Mouse (Mus musculus) neural tube, embryonic 10.5 days (tissue): ENCODE results near the gene Slc45a1.

Experiments
- DNase-seq: peaks from one replicate; pipeline ENCODE4 v3.0.0-alpha.2; 2017; ENCODE audit warnings: low spot score; ENCODE audit errors: extremely low spot score

Slc45a1 gene

DNA sequence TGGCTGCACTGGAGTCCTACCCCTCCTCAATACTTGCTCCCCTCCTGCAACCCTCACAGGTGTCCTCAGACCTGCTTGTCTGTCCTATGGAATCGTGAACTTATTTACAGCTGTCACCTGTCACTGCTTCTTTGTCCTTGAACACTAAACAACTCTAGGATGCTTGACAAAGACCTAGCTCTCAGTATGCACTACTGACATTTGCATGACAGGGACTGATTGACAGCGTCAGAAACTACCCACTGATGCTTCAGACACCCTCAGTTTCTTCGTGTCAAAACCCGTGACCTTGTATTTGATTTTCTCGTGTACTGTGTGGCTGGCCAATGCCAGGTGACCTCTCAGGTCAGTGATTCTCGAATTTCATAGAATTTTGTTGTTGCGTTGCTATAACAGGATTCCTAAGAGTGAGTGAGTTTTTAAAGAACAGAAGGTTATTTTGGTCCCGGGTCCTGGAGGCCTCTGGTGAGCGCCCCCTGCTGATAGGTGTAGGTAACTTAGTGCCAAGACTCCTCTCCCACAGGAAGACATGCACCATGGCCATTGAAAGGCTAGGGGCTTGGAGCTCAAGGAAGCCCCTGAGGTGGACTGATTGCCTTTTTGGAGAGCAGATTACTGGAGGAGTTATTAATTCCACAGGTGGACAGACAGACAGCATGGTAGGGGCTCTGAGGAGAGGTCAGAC lies 8.1 kb upstream of the Slc45a1 start:
- DNase-seq, result no peak

DNA sequence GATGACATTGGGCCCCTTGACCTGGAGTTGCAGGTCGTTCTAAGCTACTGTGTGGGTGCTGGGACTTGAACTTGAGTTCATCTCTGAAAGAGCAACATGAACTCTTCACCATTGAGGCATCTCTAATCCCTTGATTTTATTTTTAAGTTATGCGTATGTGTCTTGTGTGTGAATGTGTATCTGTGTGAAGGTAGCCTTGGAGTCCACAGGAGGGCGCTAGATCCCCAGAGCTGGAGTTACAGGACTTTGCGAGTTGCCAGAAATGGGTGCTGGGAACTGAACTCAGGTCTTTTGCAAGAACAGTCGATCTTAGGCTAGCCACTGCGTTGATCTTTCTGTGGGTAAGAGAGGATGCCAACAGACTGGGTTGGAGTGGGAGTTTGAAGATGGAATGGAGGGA lies 4.5 kb upstream of the Slc45a1 start:
- no peak for DNase-seq

DNA sequence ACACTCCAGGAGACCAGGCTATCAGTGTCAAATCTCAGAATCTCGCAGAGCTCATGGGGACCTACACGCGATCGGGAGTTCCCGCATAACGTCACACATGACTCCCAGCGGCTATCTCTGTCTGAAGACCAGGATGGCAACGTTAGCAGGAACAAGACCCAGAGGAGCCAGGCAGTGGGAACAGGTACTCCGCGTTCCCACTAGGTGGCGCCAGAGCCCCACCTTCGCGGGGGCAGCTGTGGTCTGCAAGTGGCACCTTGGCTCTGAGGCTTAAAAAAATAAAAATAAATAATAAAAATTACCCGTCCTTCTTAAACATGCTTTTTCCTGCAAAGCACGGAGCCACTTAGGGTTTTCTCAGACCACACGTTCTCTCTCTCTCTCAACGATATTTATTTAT lies 4.0 kb upstream of the Slc45a1 start:
- peak; percentile 90 for DNase-seq

DNA sequence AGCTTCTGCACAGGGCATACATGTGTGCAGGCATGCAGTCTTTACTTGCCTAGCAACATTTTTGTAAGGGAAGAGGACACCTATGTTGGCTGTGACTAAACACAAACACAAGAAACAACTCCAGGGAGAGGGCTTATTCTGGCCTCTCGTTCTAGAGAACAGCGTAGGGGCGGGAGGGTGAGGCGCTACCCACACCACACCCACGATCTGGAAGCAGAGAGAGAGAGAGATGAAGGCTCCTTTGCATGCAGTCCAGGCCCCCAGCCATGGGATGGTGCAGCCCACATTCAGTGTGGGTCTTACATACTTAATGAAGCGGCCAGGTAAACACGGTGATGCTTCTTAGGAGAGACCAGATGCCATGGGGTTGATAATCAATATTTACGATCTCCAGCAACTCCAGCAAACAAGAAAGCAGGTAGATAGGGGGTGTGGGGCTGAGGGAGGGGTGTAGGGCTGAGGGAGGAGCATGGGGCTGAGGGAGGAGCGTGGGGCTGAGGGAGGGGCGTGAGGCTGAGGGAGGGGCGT lies 1.2 kb upstream of the Slc45a1 start:
- DNase-seq, result no peak

DNA sequence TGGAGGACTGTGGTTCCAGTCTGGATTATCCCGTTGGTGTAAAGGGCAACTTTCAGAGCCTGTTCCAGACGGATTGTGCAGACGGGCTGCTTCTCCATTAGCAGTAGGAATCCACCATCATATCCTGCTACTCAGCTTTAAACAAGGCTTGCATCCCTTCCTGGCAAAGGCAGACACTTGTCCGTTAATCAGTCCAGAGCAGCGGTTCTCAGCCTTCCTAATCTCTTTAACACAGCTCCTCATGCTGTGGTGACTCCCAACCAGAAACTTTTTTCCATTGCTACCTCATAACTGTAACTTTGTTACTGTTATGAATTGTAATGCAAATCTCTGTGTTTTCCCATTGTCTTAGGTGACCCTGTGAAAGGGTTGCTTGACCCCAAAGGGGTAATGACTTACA lies 2.6 kb downstream of the Slc45a1 start:
- no peak for DNase-seq

DNA sequence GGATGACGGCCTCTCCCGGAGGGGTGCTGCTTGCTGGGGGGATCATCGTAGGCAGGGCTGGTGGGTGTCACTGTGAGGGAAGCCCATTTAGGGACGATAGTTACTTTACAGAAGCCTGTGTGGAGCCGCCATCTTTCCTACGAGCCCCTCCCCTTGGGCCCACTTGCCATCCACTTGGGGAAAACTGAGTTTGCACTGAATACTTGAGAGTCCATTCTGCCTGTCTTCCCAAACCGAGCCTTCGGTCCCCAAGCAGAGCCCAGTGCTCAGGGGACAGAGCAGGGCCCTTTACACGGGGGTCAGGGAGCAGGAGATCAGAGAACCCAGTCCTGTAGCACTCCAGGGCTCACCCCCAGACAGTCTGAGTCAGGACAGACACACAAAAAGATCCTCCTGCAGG lies 7.7 kb downstream of the Slc45a1 start:
- no peak for DNase-seq

DNA sequence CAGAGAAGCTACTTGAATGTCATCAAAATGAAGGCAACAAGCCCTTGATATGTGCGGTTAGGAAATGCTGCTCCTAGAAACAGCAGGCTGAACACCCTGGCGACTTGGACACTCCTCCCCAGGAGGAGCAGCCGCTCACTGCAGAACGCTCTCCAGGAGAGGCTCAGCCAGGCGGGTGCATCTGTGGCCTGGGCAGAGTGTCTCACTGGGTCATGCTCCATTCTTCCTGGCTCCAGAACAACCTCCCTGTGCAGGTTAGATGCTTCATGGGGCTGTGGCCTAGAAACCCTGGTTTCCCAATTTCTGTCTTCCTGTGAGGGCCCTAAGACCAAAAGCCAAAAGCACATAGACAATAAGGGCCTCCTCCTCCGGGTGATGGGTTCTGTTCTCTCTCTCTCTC lies 15.3 kb downstream of the Slc45a1 start:
- DNase-seq, result no peak

DNA sequence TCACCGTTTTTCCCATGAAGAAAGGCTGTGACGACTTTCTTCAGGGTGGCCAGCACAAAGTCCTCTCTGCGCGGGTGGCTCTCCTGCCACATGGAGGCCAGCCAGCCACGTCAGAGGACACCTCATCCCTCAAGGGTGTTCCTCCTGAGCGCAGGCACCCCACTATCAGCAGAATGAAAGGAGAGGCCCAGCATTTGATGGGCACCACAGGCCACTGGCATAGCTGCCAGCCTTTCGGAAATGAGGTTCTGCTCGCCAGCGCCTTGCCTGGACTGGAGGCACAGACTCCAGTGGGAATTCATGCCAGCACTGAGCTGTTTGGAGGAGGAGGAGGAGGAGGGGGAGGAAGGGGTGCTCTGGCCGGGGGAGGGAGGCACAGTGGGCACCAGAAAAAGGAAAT lies 16.4 kb downstream of the Slc45a1 start:
- no peak for DNase-seq

DNA sequence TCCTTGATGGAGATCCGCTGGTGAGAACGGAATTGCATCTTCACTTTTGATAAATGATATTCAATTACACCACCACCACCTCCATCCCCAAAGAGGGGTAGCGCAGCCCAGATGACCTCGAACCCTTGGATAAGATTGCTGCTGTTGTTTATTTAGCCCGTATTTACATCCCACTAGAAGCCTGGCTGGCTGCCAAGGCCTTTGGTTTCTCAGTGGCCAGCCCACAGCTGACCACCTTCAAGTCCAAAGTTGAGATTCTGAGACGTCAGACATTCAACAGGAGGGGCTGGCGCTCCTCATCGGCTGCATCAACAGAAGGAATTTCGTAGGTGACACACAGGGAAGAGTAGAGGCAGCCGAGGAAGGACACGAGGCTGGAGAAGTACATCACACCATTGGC lies 22.7 kb downstream of the Slc45a1 start:
- no peak for DNase-seq

DNA sequence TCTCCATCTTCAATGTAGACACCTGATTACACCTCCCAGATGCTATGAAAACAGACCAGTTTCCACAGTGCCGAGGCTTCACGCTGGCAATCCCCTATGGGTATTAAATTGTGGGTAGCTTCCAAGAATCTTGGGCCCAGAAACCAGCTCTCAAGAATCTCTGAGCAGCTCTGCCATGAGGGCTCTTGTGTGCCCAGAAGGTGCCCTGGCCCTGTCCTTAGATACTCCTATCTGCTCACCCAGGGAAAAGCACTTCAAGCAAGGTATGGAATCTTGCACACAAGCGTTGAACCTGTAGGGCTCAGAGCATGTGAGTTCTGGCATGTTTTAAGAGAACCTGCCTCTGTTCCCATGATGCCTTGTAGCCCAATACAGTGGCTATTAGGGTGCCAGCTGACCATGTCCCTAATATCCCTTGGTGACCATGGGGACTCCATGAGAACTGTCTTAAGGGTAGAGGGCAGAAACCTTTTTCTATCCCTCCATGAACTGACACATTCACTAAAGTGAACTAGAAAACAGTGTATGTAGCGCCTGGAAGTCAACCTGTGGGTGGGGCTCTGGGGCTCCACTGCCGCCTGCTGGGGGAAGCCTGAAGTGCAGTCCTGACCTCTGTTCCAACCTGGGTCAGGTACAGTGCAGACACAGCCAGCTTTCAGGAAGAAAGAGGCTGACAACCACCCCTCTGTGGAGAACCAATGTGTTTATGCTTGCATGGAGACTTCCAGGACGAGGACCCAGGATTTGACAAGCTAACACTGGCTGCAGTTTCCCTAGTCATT lies 25.8 kb downstream of the Slc45a1 start:
- peak; percentile 65 for DNase-seq

DNA sequence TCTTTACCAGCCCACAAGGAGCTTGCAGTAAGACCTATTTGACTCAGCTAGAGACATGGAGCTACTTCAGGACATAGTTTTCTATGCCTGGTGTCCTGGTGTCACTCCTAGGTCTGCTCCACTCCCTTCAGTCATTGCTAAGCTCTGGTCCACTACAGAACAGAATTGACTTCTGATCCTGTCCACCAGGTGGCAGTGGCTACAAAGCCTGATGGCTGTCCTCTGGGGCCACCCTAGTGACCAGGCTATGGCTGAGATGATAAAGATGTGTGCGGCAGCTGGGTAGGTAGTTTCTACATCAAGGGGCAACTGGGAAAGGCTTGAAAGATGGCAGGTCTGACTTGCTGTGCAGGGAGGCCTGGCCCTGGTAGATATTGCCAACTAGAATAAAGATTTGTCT lies 26.5 kb downstream of the Slc45a1 start:
- peak; percentile 64 for DNase-seq

DNA sequence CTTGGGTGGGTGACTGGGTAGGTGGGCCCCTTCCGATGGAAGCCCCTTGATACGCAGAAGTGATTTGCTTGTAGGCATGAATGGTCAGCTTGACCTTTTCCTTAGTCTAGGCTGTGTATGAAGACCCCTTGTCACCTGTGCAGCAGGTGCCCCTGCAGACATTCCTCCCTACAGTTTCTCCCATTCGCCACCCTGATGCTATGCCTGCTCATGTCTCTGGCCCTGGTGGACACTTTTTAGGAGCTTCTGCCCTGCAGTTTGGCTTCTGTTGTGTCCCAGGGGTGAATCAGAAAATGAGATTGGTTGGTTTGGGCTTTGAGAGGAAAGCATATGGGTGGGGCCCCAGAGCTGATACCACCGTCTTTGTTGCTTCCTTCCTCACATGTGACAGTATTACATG lies 27.0 kb downstream of the Slc45a1 start:
- DNase-seq, result no peak

DNA sequence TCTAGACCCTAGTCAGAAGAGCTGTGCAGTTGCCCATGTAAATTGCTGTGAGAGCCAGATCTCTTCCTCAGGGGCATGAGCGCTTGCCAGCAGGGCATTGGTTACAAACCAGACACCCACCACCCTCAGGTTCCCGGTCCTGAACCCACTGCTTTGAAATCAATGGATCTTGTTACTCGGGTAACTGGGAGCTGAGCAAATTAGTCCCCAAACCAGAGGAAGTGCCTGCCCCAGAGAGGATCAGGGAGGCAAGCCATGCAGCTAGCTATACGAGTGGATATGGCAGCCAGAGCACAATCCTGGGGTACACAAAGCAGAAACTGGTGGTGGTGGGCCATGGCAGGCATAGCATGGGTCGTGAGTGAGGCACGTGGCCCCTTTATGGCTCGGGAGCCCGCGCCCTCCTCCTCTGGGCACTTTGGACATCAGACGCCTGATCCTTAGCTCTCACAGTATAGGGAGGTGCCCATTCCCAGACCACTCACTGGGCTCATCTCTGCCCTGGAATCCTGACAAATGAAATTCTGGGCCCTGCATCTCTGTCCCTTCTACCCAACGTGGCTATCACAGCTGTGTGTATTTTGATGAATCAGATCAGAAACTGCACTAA lies 27.7 kb downstream of the Slc45a1 start:
- DNase-seq, result no peak

DNA sequence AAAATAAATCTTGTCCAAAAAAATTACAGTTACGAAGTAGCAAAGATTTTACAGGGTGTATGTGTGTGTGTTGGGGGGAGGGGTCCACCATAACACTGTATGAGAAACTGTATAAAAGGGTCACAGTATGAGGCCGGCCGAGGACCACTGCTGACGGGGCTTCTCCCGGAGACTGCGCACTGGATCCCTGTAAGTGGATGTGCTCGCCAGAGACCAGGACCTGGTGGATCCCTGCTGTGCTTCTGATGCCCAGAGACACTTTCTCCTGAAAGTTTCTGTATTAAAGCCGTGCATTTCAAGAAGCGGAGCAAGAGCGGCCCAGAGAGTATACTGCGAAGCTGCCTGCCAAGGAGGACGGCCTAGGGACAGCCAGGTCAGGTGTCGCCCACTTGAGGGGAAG lies 29.3 kb downstream of the Slc45a1 start:
- DNase-seq, result no peak

DNA sequence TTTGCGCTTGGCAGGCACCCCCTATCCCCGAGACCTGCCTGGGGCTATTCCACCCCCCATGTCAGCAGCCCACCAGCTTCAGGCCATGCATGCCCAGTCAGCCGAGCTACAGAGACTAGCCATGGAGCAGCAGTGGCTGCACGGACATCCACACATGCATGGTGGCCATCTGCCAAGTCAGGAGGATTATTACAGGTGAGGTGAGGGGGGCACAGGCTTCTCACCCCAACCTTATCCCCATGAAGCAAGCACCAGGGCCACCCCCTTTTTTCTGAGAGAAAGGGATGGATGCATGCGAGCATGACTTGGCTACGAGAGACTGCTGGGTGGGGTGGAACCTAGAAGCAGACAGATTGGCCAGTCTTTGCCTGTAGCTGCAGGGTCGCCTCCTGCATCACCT lies 33.0 kb downstream of the Slc45a1 start:
- DNase-seq, result no peak

DNA sequence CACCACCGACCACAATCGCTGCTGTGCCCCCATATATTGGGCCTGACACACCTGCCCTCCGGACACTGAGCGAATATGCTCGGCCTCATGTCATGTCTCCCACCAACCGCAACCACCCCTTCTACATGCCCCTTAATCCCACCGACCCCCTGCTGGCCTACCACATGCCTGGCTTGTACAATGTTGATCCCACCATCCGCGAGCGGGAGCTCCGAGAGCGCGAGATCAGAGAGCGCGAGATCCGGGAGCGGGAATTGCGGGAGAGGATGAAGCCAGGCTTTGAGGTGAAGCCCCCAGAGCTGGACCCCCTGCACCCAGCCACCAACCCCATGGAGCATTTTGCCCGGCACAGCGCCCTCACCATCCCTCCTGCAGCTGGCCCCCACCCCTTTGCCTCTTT lies 35.1 kb downstream of the Slc45a1 start:
- no peak for DNase-seq

DNA sequence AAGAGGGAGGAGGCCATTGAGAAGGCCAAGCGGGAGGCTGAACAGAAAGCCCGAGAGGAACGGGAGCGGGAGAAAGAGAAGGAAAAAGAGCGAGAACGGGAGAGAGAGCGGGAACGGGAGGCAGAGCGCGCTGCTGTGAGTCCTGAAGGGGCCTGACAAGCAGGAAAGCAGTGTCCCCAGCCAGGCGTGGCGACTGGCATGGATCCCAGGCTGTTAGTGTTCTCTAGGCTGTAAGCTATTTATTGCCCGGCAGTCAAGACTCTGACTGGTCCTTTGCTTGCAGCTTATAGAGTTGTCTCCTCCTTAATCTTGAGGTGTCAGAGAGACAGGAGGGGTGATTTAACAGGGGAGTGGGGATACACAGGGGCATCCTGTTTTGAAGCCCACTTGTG lies 35.9 kb downstream of the Slc45a1 start:
- DNase-seq, result no peak

DNA sequence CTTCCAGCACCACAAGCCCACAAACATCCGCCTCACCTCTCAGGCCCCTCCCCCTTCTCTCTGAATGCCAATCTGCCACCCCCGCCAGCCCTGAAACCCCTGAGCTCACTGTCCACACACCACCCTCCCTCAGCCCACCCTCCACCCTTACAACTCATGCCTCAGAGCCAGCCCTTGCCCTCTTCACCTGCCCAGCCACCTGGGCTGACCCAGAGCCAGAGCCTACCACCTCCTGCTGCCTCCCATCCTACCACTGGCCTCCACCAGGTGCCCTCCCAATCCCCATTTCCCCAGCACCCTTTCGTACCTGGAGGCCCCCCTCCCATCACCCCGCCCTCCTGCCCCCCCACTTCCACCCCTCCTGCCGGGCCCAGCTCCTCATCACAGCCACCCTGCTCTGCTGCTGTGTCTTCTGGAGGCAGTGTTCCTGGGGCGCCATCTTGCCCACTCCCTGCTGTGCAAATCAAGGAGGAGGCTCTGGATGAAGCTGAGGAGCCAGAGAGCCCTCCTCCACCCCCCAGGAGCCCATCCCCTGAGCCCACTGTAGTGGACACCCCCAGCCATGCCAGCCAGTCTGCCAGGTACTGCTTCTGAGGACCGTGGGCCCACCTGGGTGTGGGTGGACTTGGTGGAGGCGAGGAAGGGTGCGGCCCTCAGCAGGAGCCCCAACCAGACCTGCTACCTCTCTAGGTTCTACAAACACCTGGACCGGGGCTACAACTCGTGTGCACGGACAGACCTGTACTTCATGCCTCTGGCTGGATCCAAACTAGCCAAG lies 36.5 kb downstream of the Slc45a1 start:
- DNase-seq, result no peak

DNA sequence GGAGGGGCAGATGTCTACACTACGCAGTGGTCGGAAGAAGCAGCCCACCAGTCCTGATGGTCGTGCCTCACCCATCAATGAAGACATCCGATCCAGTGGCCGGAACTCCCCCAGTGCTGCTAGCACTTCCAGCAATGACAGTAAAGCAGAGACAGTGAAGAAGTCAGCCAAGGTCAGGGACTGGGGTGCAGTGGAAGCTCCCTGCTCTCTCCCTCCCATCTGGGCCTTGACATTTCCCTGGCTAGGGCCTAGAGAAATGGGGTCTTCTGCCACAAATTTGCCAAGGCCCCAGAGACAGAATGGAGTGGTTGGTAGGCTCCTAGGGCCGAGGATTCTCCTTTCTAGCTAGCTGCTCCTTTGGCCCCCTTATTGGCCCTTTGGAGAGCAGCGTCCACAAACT lies 38.3 kb downstream of the Slc45a1 start:
- DNase-seq, result no peak

DNA sequence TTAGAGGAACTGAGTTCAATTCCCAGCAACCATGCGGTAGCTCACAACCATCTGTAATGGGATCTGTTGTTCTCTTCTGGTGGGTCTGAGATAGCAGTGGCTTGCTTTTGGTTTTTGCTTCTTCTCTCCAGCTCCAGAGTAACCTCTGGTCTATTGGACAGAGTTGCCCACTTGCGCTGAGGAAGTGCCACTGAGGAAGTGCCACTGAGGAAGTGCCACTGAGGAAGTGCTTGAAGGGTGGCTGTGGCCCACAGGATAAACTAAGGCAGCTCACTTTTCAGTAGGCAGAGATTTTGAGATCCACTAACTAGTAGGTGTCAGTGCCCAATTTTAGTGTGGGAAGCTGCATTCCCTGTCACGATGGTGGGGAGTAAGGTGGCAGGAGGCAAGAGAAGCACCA lies 43.3 kb downstream of the Slc45a1 start:
- no peak for DNase-seq

DNA sequence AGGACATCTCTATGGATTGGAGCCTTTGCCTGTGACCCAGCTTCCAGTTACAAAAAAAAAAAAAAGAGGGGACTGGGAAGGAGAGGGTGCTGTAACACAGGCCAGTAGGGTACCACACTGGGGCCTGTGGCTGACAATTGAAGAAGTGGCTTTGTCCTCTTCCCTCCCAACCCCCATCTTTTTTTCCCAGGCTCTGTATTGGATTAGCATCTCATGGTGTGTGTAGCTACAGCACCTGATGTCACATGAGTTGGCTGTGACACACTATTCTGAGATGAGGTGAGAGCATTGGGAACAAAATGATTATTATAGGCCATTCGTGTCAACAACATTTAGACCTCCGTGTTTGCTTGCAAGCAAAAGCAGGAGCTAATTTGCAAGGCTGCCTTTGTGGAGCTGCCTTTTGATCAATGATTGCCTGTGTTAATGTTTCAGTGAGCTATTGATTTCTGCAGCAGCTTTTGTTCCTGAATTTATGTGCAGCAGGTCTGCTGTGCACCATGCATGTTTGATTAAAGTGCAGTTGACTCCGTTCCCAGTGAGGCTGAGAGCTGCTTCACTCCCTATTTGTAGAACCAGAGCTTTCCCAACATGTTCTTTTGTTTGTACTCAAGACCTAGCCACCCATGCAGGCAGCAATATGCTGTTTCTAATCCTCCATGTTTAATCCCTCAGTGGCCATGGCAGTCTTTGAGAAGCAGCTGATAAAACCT lies 45.4 kb downstream of the Slc45a1 start:
- no peak for DNase-seq
